Mouse (Mus musculus) midbrain, postnatal 0 days (tissue): ENCODE measurements around the gene Cdkn1a. TPM values are rescaled to one million over a fixed set of nuclear protein-coding genes. Genes with fewer than 3 reads are reported as not detected.
"Not testable (repeated sequence)": the region's sequence is repeated elsewhere in the genome, so short reads cannot be mapped to it uniquely, and the experiment has no call there.

Source experiments
- ATAC-seq: fragments of 200-750 bp; cut with Nextera tagmentation; 2 replicates; pipeline ENCODE4 v1.8.0; 2017; ENCODE audit warnings: moderate number of reproducible peaks, mild to moderate bottlenecking, moderate TSS enrichment, moderate library complexity; ENCODE audit not compliant: low FRiP score
- DNase-seq: peaks from one replicate; pipeline ENCODE4 v3.0.0-alpha.2; 2015; ENCODE audit warnings: low spot score
- H3K27ac ChIP-seq: fragments of 300-500 bp; sonication (generic); 2 replicates; pipeline ENCODE4 v1.5.1; 2014; ENCODE audit warnings: low read depth, mild to moderate bottlenecking, low read length, mixed read lengths
- H3K27me3 ChIP-seq: fragments of 300-500 bp; sonication (generic); 2 replicates; pipeline ENCODE4 v1.6.1; 2014; ENCODE audit warnings: low read length, control low read depth, mixed read lengths; ENCODE audit not compliant: insufficient read depth
- H3K36me3 ChIP-seq: fragments of 300-500 bp; sonication (generic); 2 replicates; pipeline ENCODE4 v1.6.1; 2014; ENCODE audit warnings: low read length, control low read depth, mixed read lengths; ENCODE audit not compliant: insufficient read depth
- H3K4me1 ChIP-seq: fragments of 300-500 bp; sonication (generic); 2 replicates; pipeline ENCODE4 v1.6.1; 2014; ENCODE audit warnings: mild to moderate bottlenecking, control low read depth, antibody characterized with exemption, low read length, mixed read lengths; ENCODE audit not compliant: insufficient read depth
- H3K4me2 ChIP-seq: fragments of 300-500 bp; sonication (generic); 2 replicates; pipeline ENCODE4 v1.6.1; 2014; ENCODE audit warnings: low read depth, mild to moderate bottlenecking, low read length, mixed read lengths; ENCODE audit not compliant: poor library complexity, severe bottlenecking
- H3K4me3 ChIP-seq: fragments of 300-500 bp; sonication (generic); 2 replicates; pipeline ENCODE4 v1.5.1; 2014; ENCODE audit warnings: low read depth, mild to moderate bottlenecking, low read length, moderate library complexity
- H3K9ac ChIP-seq: fragments of 300-500 bp; sonication (generic); replicated peaks from 2 replicates; pipeline ENCODE4 v1.6.1; 2014; ENCODE audit warnings: mild to moderate bottlenecking, low read length, moderate library complexity, mixed read lengths; ENCODE audit not compliant: poor library complexity, severe bottlenecking
- H3K9me3 ChIP-seq: fragments of 300-500 bp; sonication (generic); 2 replicates; pipeline ENCODE4 v1.6.1; 2016; ENCODE audit warnings: low read length, control low read depth
- CTCF ChIP-seq: IDR thresholded peaks from 2 replicates; pipeline ENCODE4 v1.5.1; 2016; ENCODE audit warnings: antibody characterized with exemption, mild to moderate bottlenecking
- WGBS: fragments of 180-500 bp; shearing (Covaris S2); extraction: QIAGEN DNeasy Blood & Tissue Kit; methylation state at CpG from one replicate; pipeline ENCODE4 v1.1.7; 2014; 5-methylcytosine and 5-hydroxymethylcytosine counted together
- polyA plus RNA-seq: library from polyadenylated mRNA; unstranded; fragments of >200 nt; fragmentation: Nextera tagmentation; extraction: Ambion mirVana; gene quantifications from 2 replicates; pipeline ENCODE4 v1.2.1, GENCODE M21; 2015
- total RNA-seq: library from RNA; depleted of rRNA; stranded (reverse); fragments of >200 nt; gene quantifications from 2 replicates; pipeline ENCODE4 v1.2.3, GENCODE M21; 2014

Cdkn1a gene
- total and polyA plus RNA-seq, 2 experiments from 2014 or later = 57.7 to 220 TPM

- no peak overlapping the region for H3K4me2 ChIP-seq
- H3K4me1 ChIP-seq = 0 out of 2 replicates have a peak, but pooled peaks cover 2% of the 10 kb centered on the region
- DNase-seq (no peak), ATAC-seq (no peak)
- H3K36me3 ChIP-seq = no peaks in the 10 kb centered on the region
- TF ChIP-seq CTCF = no peak
- WGBS = 92% methylated on average over 3 of the region's 3 CpGs
- H3K9me3 ChIP-seq = no peaks in the 10 kb centered on the region
- no peak overlapping the region for H3K27ac ChIP-seq
- no peak overlapping the region for H3K4me3 ChIP-seq
- H3K27me3 ChIP-seq = no peaks in the 10 kb centered on the region
- no peak overlapping the region for H3K9ac ChIP-seq
Observed at GRCm38 (mm10) chr17:29065971-29066370, 24.8 kb upstream of the Cdkn1a start.

DNA sequence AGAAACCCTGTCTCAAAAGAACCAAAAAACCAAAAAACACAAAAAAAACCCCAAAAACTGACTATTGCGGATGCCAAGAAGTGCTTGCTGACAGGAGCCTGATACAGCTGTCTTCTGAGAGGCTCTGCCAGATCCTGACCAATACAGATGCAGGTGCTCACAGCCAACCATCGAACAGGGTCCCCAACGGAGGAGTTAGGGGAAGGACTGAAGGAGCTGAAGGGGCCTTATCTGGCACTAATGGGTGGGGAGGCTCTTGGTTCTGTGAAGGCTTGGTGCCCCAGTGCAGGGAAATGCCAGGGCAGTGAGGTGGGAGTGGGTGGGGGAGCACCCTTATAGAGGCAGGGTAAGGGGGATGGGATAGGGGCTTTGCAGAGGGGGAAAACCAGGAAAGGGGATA is 23.4 kb upstream of the Cdkn1a start:
- H3K9me3 ChIP-seq, H3K27me3 ChIP-seq, H3K36me3 ChIP-seq, H3K27ac ChIP-seq, ATAC-seq, H3K4me1 ChIP-seq, H3K4me2 ChIP-seq, H3K9ac ChIP-seq, H3K4me3 ChIP-seq, DNase-seq: not testable (repeated sequence)
- 88% methylated on average over 3 of the region's 3 CpGs for WGBS

GRCm38 (mm10) chr17:29067847-29068246 is 22.9 kb upstream of the Cdkn1a start:
- Histone ChIP-seq H3K9ac (no peak overlapping the region), H3K27me3 (no peaks in the 10 kb centered on the region), H3K4me1 (no peaks in the 10 kb centered on the region), H3K27ac (no peak overlapping the region), H3K4me2 (no peak overlapping the region), H3K36me3 (no peaks in the 10 kb centered on the region), H3K9me3 (no peaks in the 10 kb centered on the region), H3K4me3 (no peak overlapping the region)
- no peak for TF ChIP-seq CTCF
- no peak for ATAC-seq
- no peak for DNase-seq
- 51% methylated on average over 5 of the region's 5 CpGs for WGBS

- DNase-seq = no peak
- Histone ChIP-seq H3K4me1 (no peaks in the 10 kb centered on the region), H3K4me3 (no peak overlapping the region), H3K9ac (no peak overlapping the region), H3K27me3 (no peaks in the 10 kb centered on the region), H3K36me3 (no peaks in the 10 kb centered on the region), H3K4me2 (no peak overlapping the region), H3K9me3 (no peaks in the 10 kb centered on the region), H3K27ac (no peak overlapping the region)
- no peak for TF ChIP-seq CTCF
- no peak for ATAC-seq
- WGBS = 83% methylated on average over 10 of the region's 10 CpGs
Observed at GRCm38 (mm10) chr17:29069063-29069462, 21.7 kb upstream of the Cdkn1a start.

DNA sequence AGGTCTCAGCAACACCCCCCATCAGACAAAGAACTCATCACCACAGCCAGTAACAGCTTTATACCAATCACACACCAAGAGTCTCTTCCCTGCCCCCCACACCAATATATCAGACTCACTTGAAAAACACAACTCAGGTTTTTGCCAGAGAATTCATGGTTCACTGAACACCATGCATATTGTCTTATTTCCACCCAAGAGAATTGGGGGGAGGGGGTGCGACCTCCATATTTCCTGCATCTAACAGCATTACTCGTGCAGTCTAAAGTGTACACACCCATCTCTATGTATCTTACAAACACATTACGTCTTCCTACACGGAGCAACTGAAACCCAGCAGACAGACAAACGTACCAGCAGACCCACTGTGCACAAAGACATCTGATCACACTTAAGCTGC is 19.0 kb upstream of the Cdkn1a start:
- Histone ChIP-seq H3K4me2 (no peak overlapping the region), H3K9ac (no peak overlapping the region), H3K36me3 (no peaks in the 10 kb centered on the region), H3K27me3 (no peaks in the 10 kb centered on the region), H3K27ac (no peak overlapping the region), H3K4me3 (no peak overlapping the region), H3K9me3 (no peaks in the 10 kb centered on the region), H3K4me1 (no peaks in the 10 kb centered on the region)
- ATAC-seq (no peak), DNase-seq (no peak)
- TF ChIP-seq CTCF = no peak
- WGBS = 82% methylated on average over 5 of the region's 5 CpGs

GRCm38 (mm10) chr17:29072701-29073307 is 18.0 kb upstream of the Cdkn1a start:
- 27% methylated on average over 11 of the region's 11 CpGs for WGBS
- H3K4me3 ChIP-seq = no peak overlapping the region
- H3K4me1 ChIP-seq = no peaks in the 10 kb centered on the region
- no peak overlapping the region for H3K4me2 ChIP-seq
- TF ChIP-seq CTCF = no peak
- H3K27ac ChIP-seq = no peak overlapping the region
- H3K9me3 ChIP-seq = no peaks in the 10 kb centered on the region
- H3K27me3 ChIP-seq = no peaks in the 10 kb centered on the region
- DNase-seq (no peak), ATAC-seq (no peak)
- H3K36me3 ChIP-seq = no peaks in the 10 kb centered on the region
- H3K9ac ChIP-seq = no peak overlapping the region
